Mouse (Mus musculus) limb, embryonic 14.5 days (tissue): ENCODE measurements around the gene Cox7a2l. TPM values are rescaled to one million over a fixed set of nuclear protein-coding genes. Genes with fewer than 3 reads are reported as not detected.

Source experiments
- ATAC-seq: fragments of 200-750 bp; cut with Nextera tagmentation; 2 replicates; pipeline ENCODE4 v1.8.0; 2017; ENCODE audit warnings: low read depth, moderate number of reproducible peaks, moderate TSS enrichment; ENCODE audit not compliant: low FRiP score
- DNase-seq: peaks from one replicate; pipeline ENCODE4 v3.0.0-alpha.2; 2015; ENCODE audit warnings: low spot score
- H3K27ac ChIP-seq: fragments of 300-500 bp; sonication (generic); replicated peaks from 2 replicates; pipeline ENCODE4 v1.5.1; 2014; ENCODE audit warnings: low read depth, mild to moderate bottlenecking, low read length, moderate library complexity, mixed read lengths
- H3K27me3 ChIP-seq: fragments of 300-500 bp; sonication (generic); 2 replicates; pipeline ENCODE4 v1.6.1; 2014; ENCODE audit warnings: low read length, mixed read lengths; ENCODE audit not compliant: control insufficient read depth, insufficient read depth
- H3K36me3 ChIP-seq: fragments of 300-500 bp; sonication (generic); 2 replicates; pipeline ENCODE4 v1.6.1; 2014; ENCODE audit warnings: mild to moderate bottlenecking, low read length, moderate library complexity, mixed read lengths; ENCODE audit not compliant: control insufficient read depth, insufficient read depth
- H3K4me1 ChIP-seq: fragments of 300-500 bp; sonication (generic); 2 replicates; pipeline ENCODE4 v1.6.1; 2014; ENCODE audit warnings: antibody characterized with exemption, low read length, mixed read lengths; ENCODE audit not compliant: control insufficient read depth, insufficient read depth
- H3K4me2 ChIP-seq: fragments of 300-500 bp; sonication (generic); replicated peaks from 2 replicates; pipeline ENCODE4 v1.6.1; 2014; ENCODE audit warnings: low read depth, mild to moderate bottlenecking, low read length, moderate library complexity; ENCODE audit not compliant: severe bottlenecking
- H3K4me3 ChIP-seq: fragments of 300-500 bp; sonication (generic); replicated peaks from 2 replicates; pipeline ENCODE4 v1.5.1; 2014; ENCODE audit warnings: low read length
- H3K9ac ChIP-seq: fragments of 300-500 bp; sonication (generic); 2 replicates; pipeline ENCODE4 v1.6.1; 2014; ENCODE audit warnings: mild to moderate bottlenecking, low read depth, low read length, moderate library complexity; ENCODE audit not compliant: severe bottlenecking
- H3K9me3 ChIP-seq: fragments of 300-500 bp; sonication (generic); 2 replicates; pipeline ENCODE4 v1.6.1; 2016; ENCODE audit warnings: low read length; ENCODE audit not compliant: control insufficient read depth
- POLR2A ChIP-seq: fragments of 200-500 bp; IDR thresholded peaks from 2 replicates; pipeline ENCODE4 v1.8.0; 2012; ENCODE audit warnings: inconsistent platforms, mild to moderate bottlenecking, moderate library complexity, borderline replicate concordance; ENCODE audit not compliant: insufficient read depth, insufficient read length; ENCODE audit errors: extremely low read depth
- WGBS: fragments of 180-500 bp; shearing (Covaris S2); extraction: QIAGEN DNeasy Blood & Tissue Kit; methylation state at CpG from one replicate; pipeline ENCODE4 v1.1.7; 2014; 5-methylcytosine and 5-hydroxymethylcytosine counted together
- polyA plus RNA-seq, 2 experiments: library from polyadenylated mRNA; depleted of rRNA in 1 of 2; stranded (reverse) in 1 of 2; unstranded in 1 of 2; fragments of >200 nt; fragmentation: Nextera tagmentation in 1 of 2; extraction: Ambion mirVana in 1 of 2; gene quantifications; 2 replicates each; pipeline versions ENCODE4 v1.2.1 to v1.2.3; 2012 to 2014

Cox7a2l gene
- polyA plus RNA-seq, 2 experiments = 185 to 195 TPM

- H3K9me3 ChIP-seq = no peaks in the 10 kb centered on the region
- no peak for ATAC-seq
- no peak for TF ChIP-seq POLR2A
Measured at GRCm38 (mm10) chr17:83538141-83538540, 21.0 kb upstream of the Cox7a2l start.

GRCm38 (mm10) chr17:83533150-83533549, 16.0 kb upstream of the Cox7a2l start:
- Histone ChIP-seq H3K4me2 (no peak overlapping the region), H3K4me3 (no peak overlapping the region), H3K9ac (no peak overlapping the region), H3K36me3 (no peaks in the 10 kb centered on the region), H3K27me3 (no peaks in the 10 kb centered on the region), H3K9me3 (no peaks in the 10 kb centered on the region), H3K27ac (no peak overlapping the region), H3K4me1 (no peaks in the 10 kb centered on the region)
- WGBS = 71% methylated on average over 9 of the region's 9 CpGs
- TF ChIP-seq POLR2A = no peak
- ATAC-seq (no peak), DNase-seq (no peak)

More at GRCm38 (mm10) chr17:83538141-83538540, 21.0 kb upstream of the Cox7a2l start:
- WGBS = 73% methylated on average over 9 of the region's 9 CpGs
- no peaks in the 10 kb centered on the region for H3K36me3 ChIP-seq
- no peak for DNase-seq
- no peak overlapping the region for H3K4me3 ChIP-seq
- H3K9ac ChIP-seq = no peak overlapping the region
- H3K4me2 ChIP-seq = no peak overlapping the region
- 0 out of 2 replicates have a peak, but pooled peaks cover 3% of the 10 kb centered on the region for H3K4me1 ChIP-seq
- no peak overlapping the region for H3K27ac ChIP-seq
- no peaks in the 10 kb centered on the region for H3K27me3 ChIP-seq

- no peak for TF ChIP-seq POLR2A
- DNase-seq (peak; percentile 26), ATAC-seq (peak; percentile 72)
- Histone ChIP-seq H3K9ac (peak overlapping the region; percentile 36; the same call in 1 of the 2 replicates), H3K36me3 (no peaks in the 10 kb centered on the region), H3K27me3 (no peaks in the 10 kb centered on the region), H3K4me2 (peak overlapping the region; percentile 40), H3K4me3 (peak overlapping the region; percentile 11; the same call in 1 of the 2 replicates), H3K9me3 (no peaks in the 10 kb centered on the region), H3K27ac (0 out of 2 replicates have a peak overlapping the region, but pooled peaks have one; percentile 43), H3K4me1 (peaks cover 18% of the 10 kb centered on the region)
- WGBS = 24% methylated on average over 17 of the region's 17 CpGs
Measured at GRCm38 (mm10) chr17:83527651-83528381, 10.7 kb upstream of the Cox7a2l start.

GRCm38 (mm10) chr17:83526624-83527532, 9.7 kb upstream of the Cox7a2l start:
- Histone ChIP-seq H3K9ac (no peak overlapping the region), H3K27me3 (no peaks in the 10 kb centered on the region), H3K4me1 (peaks cover 18% of the 10 kb centered on the region), H3K36me3 (no peaks in the 10 kb centered on the region), H3K27ac (0 out of 2 replicates have a peak overlapping the region, but pooled peaks have one; percentile 43), H3K4me2 (peak overlapping the region; percentile 40), H3K4me3 (peak overlapping the region; percentile 11; the same call in 1 of the 2 replicates), H3K9me3 (no peaks in the 10 kb centered on the region)
- 30% methylated on average over 13 of the region's 13 CpGs for WGBS
- TF ChIP-seq POLR2A = no peak
- DNase-seq = peak; percentile 28
- peak; percentile 77 for ATAC-seq

GRCm38 (mm10) chr17:83526091-83526561, 9.0 kb upstream of the Cox7a2l start:
- no peak for DNase-seq
- no peaks in the 10 kb centered on the region for H3K36me3 ChIP-seq
- no peaks in the 10 kb centered on the region for H3K27me3 ChIP-seq
- H3K4me2 ChIP-seq = no peak overlapping the region
- WGBS = 28% methylated on average over 5 of the region's 5 CpGs
- H3K9me3 ChIP-seq = no peaks in the 10 kb centered on the region
- no peak for ATAC-seq
- H3K4me3 ChIP-seq = no peak overlapping the region
- H3K4me1 ChIP-seq = peaks cover 18% of the 10 kb centered on the region
- H3K27ac ChIP-seq = no peak overlapping the region
- no peak for TF ChIP-seq POLR2A
- H3K9ac ChIP-seq = no peak overlapping the region
